Mouse (Mus musculus) heart, adult 2 months (tissue): ENCODE measurements around the gene Arpc3. TPM values are rescaled to one million over a fixed set of nuclear protein-coding genes. Genes with fewer than 3 reads are reported as not detected.

ENCODE experiments used
- DNase-seq, 2 experiments: peaks; one replicate each; pipeline ENCODE4 v3.0.0; 2021
- H3K27ac ChIP-seq: fragments of 200-600 bp; 2 replicates; pipeline ENCODE4 v1.8.1; 2022
- H3K27me3 ChIP-seq: fragments of 200-500 bp; 2 replicates; pipeline ENCODE4 v1.6.1; 2012; ENCODE audit warnings: mild to moderate bottlenecking, low read length, inconsistent platforms, mixed read lengths; ENCODE audit not compliant: control insufficient read depth, insufficient read depth
- H3K36me3 ChIP-seq: fragments of 200-500 bp; 2 replicates; pipeline ENCODE4 v1.6.1; 2012; ENCODE audit warnings: low read length, inconsistent platforms; ENCODE audit not compliant: control insufficient read depth, insufficient read depth
- H3K4me1 ChIP-seq: fragments of 200-500 bp; 2 replicates; pipeline ENCODE4 v1.6.1; 2011; ENCODE audit warnings: low read length; ENCODE audit not compliant: control insufficient read depth, insufficient read depth
- H3K4me3 ChIP-seq: fragments of 200-600 bp; 2 replicates; pipeline ENCODE4 v1.8.1; 2022
- H3K79me2 ChIP-seq: fragments of 200-500 bp; replicated peaks from 2 replicates; pipeline ENCODE4 v1.6.1; 2012; ENCODE audit warnings: mild to moderate bottlenecking, inconsistent platforms, low read length, moderate library complexity, mixed read lengths; ENCODE audit not compliant: control insufficient read depth, insufficient read depth
- H3K9ac ChIP-seq: fragments of 200-500 bp; 2 replicates; pipeline ENCODE4 v1.6.1; 2012; ENCODE audit warnings: low read depth, mild to moderate bottlenecking, control low read depth, inconsistent platforms, low read length, mixed read lengths
- CTCF ChIP-seq: fragments of 200-600 bp; IDR thresholded peaks from 2 replicates; pipeline ENCODE4 v1.8.1; 2022; ENCODE audit warnings: antibody characterized with exemption, mild to moderate bottlenecking, moderate library complexity
- EP300 ChIP-seq: fragments of 200-500 bp; IDR thresholded peaks from 2 replicates; pipeline ENCODE4 v1.6.1; 2011; ENCODE audit warnings: low read depth, low read length, control low read depth; ENCODE audit not compliant: insufficient read depth
- POLR2A ChIP-seq: fragments of 200-500 bp; IDR thresholded peaks from 2 replicates; pipeline ENCODE4 v1.6.1; 2011; ENCODE audit warnings: mild to moderate bottlenecking, low read depth, low read length, control low read depth; ENCODE audit not compliant: insufficient read depth
- WGBS: fragments of 180-500 bp; shearing (Covaris S2); methylation state at CpG from one replicate; pipeline ENCODE4 v1.1.7; 2018; 5-methylcytosine and 5-hydroxymethylcytosine counted together
- intact Hi-C: fragments of 180-260 bp; cut with DNase I; formaldehyde crosslinking; loops from one replicate; pipeline ENCODE4 v1.15.1; 2025
- polyA plus RNA-seq: library from polyadenylated mRNA; depleted of rRNA; stranded (reverse); fragments of >200 nt; gene quantifications from 2 replicates; pipeline ENCODE4 v1.2.3, GENCODE M21; 2012
- total RNA-seq, 2 experiments: library from RNA; stranded (reverse); gene quantifications; 2 replicates each; pipeline ENCODE4 v1.2.3; 2021

The Arpc3 gene
- total and polyA plus RNA-seq, 3 experiments: 89.6 to 98.7 (median 91.5) TPM

- Histone ChIP-seq H3K79me2 (no peaks in the 10 kb centered on the region), H3K27ac (no peak overlapping the region), H3K27me3 (no peaks in the 10 kb centered on the region), H3K9ac (no peak overlapping the region), H3K4me1 (peaks cover 1% of the 10 kb centered on the region; the same call in 1 of the 2 replicates), H3K36me3 (no peaks in the 10 kb centered on the region), H3K4me3 (no peak overlapping the region)
- TF ChIP-seq EP300 (no peak), POLR2A (no peak)
- intact Hi-C loops: no loop called here
- 94% methylated on average over 12 of the region's 12 CpGs for WGBS
- no peak for DNase-seq
These were observed 13.5 kb upstream of the Arpc3 start for GRCm38 (mm10) chr5:122378171-122378570.

GRCm38 (mm10) chr5:122379374-122380155 lies 12.1 kb upstream of the Arpc3 start:
- 47% methylated on average over 11 of the region's 11 CpGs for WGBS
- Histone ChIP-seq H3K36me3 (no peaks in the 10 kb centered on the region), H3K4me3 (no peak overlapping the region), H3K27ac (no peak overlapping the region), H3K79me2 (no peaks in the 10 kb centered on the region), H3K9ac (no peak overlapping the region), H3K4me1 (peaks cover 1% of the 10 kb centered on the region; the same call in 1 of the 2 replicates), H3K27me3 (no peaks in the 10 kb centered on the region)
- intact Hi-C loops: no loop called here
- DNase-seq: peak; percentile 68 to 77
- TF ChIP-seq POLR2A: no peak
- TF ChIP-seq EP300: peak; percentile 75
- TF ChIP-seq CTCF: peak; percentile 99; the same call in 1 of the 2 replicates

- DNase-seq: no peak
- Histone ChIP-seq H3K9ac (no peak overlapping the region), H3K79me2 (peaks cover 8% of the 10 kb centered on the region; the same call in 1 of the 2 replicates), H3K27me3 (no peaks in the 10 kb centered on the region), H3K36me3 (peaks cover 2% of the 10 kb centered on the region; the same call in 1 of the 2 replicates), H3K27ac (no peak overlapping the region), H3K4me1 (peaks cover 4% of the 10 kb centered on the region), H3K4me3 (no peak overlapping the region)
- 91% methylated on average over 5 of the region's 5 CpGs for WGBS
- TF ChIP-seq CTCF: no peak
- no peak for TF ChIP-seq EP300
- no peak for TF ChIP-seq POLR2A
- intact Hi-C loops: loop anchor here (5.0 kb wide), 1 partner anchor 123 kb away; no protein-coding TSS in a partner anchor
These were observed 1.7 kb upstream of the Arpc3 start for GRCm38 (mm10) chr5:122390006-122390405.

- intact Hi-C loops: loop anchor here (5.0 kb wide), 1 partner anchor 123 kb away; no protein-coding TSS in a partner anchor
- peaks cover 7% of the 10 kb centered on the region for H3K4me1 ChIP-seq
- TF ChIP-seq CTCF (no peak), EP300 (no peak), POLR2A (no peak)
- no peak overlapping the region for H3K4me3 ChIP-seq
- no peaks in the 10 kb centered on the region for H3K27me3 ChIP-seq
- H3K27ac ChIP-seq: no peak overlapping the region
- DNase-seq: no peak
- no peak overlapping the region for H3K9ac ChIP-seq
- peaks cover 10% of the 10 kb centered on the region; the same call in 1 of the 2 replicates for H3K79me2 ChIP-seq
- H3K36me3 ChIP-seq: peaks cover 2% of the 10 kb centered on the region; the same call in 1 of the 2 replicates
These were observed 1.0 kb upstream of the Arpc3 start for GRCm38 (mm10) chr5:122390671-122391070.

GRCm38 (mm10) chr5:122391178-122391785 lies 396 bp upstream of the Arpc3 start:
- Histone ChIP-seq H3K36me3 (peaks cover 2% of the 10 kb centered on the region; the same call in 1 of the 2 replicates), H3K27ac (peak overlapping the region; percentile 98), H3K79me2 (peaks cover 10% of the 10 kb centered on the region; the same call in 1 of the 2 replicates), H3K9ac (no peak overlapping the region), H3K4me3 (peak overlapping the region; percentile 99; the same call in 1 of the 2 replicates), H3K4me1 (peaks cover 7% of the 10 kb centered on the region), H3K27me3 (no peaks in the 10 kb centered on the region)
- TF ChIP-seq CTCF (no peak), POLR2A (no peak), EP300 (no peak)
- intact Hi-C loops: loop anchor here (5.0 kb wide), 1 partner anchor 124 kb away; no protein-coding TSS in a partner anchor
- WGBS: 52% methylated on average over 16 of the region's 16 CpGs
- DNase-seq: no peak

GRCm38 (mm10) chr5:122392227-122393004 lies 738 bp downstream of the Arpc3 start:
- Histone ChIP-seq H3K79me2 (peaks cover 10% of the 10 kb centered on the region; the same call in 1 of the 2 replicates), H3K9ac (peak overlapping the region; percentile 88), H3K4me3 (peak overlapping the region; percentile 99), H3K4me1 (peaks cover 8% of the 10 kb centered on the region), H3K36me3 (peaks cover 6% of the 10 kb centered on the region), H3K27ac (peak overlapping the region; percentile 98), H3K27me3 (no peaks in the 10 kb centered on the region)
- peak; percentile 41 to 55 for DNase-seq
- WGBS: 3% methylated on average over 19 of the region's 19 CpGs
- intact Hi-C loops: loop anchor here (5.0 kb wide), 1 partner anchor 125 kb away; no protein-coding TSS in a partner anchor
- no peak for TF ChIP-seq CTCF
- no peak for TF ChIP-seq EP300
